Mouse (Mus musculus) hindbrain, embryonic 10.5 days (tissue): ENCODE measurements around the gene Baiap2. TPM values are rescaled to one million over a fixed set of nuclear protein-coding genes. Genes with fewer than 3 reads are reported as not detected.

Experiments used
- DNase-seq: peaks from one replicate; pipeline ENCODE4 v3.0.0-alpha.2; 2017; ENCODE audit warnings: low spot score
- H3K27ac ChIP-seq: fragments of 300-500 bp; sonication (generic); 2 replicates; pipeline ENCODE4 v1.5.1; 2016; ENCODE audit warnings: mild to moderate bottlenecking, moderate library complexity
- H3K27me3 ChIP-seq: fragments of 300-500 bp; sonication (generic); 2 replicates; pipeline ENCODE4 v1.6.1; 2016; ENCODE audit warnings: mild to moderate bottlenecking; ENCODE audit not compliant: poor library complexity, insufficient read depth, severe bottlenecking
- H3K36me3 ChIP-seq: fragments of 300-500 bp; sonication (generic); 2 replicates; pipeline ENCODE4 v1.6.1; 2016; ENCODE audit warnings: mild to moderate bottlenecking, moderate library complexity
- H3K4me1 ChIP-seq: fragments of 300-500 bp; sonication (generic); replicated peaks from 2 replicates; pipeline ENCODE4 v1.6.1; 2016; ENCODE audit warnings: mild to moderate bottlenecking
- H3K4me3 ChIP-seq: fragments of 300-500 bp; sonication (generic); 2 replicates; pipeline ENCODE4 v1.5.1; 2016; ENCODE audit warnings: mild to moderate bottlenecking, moderate library complexity
- H3K9me3 ChIP-seq: fragments of 300-500 bp; sonication (generic); 2 replicates; pipeline ENCODE4 v1.6.1; 2016; ENCODE audit warnings: mild to moderate bottlenecking, moderate library complexity
- WGBS: fragments of 180-500 bp; shearing (Covaris S2); methylation state at CpG from one replicate; pipeline ENCODE4 v1.1.7; 2016; 5-methylcytosine and 5-hydroxymethylcytosine counted together
- polyA plus RNA-seq: library from polyadenylated mRNA; unstranded; fragments of >200 nt; fragmentation: Nextera tagmentation; extraction: Ambion mirVana; gene quantifications from 2 replicates; pipeline ENCODE4 v1.2.1, GENCODE M21; 2016

Gene Baiap2
- polyA plus RNA-seq, 1 experiment from 2014 or later, result 11.0 TPM

- Histone ChIP-seq H3K4me1 (0 out of 2 replicates have a peak, but pooled peaks cover 11% of the 10 kb centered on the region), H3K9me3 (no peaks in the 10 kb centered on the region), H3K27me3 (no peaks in the 10 kb centered on the region), H3K36me3 (peaks cover 47% of the 10 kb centered on the region), H3K4me3 (no peak overlapping the region), H3K27ac (0 out of 2 replicates have a peak overlapping the region, but pooled peaks have one; percentile 1)
- 88% methylated on average over 16 of the region's 16 CpGs for WGBS
- no peak for DNase-seq
Measured at GRCm38 (mm10) chr11:119997351-119997750, 54.8 kb downstream of the Baiap2 start.

GRCm38 (mm10) chr11:120002041-120002440 lies 59.5 kb downstream of the Baiap2 start:
- H3K4me3 ChIP-seq, result no peak overlapping the region
- WGBS, result 75% methylated on average over 5 of the region's 5 CpGs
- H3K36me3 ChIP-seq, result peaks cover 18% of the 10 kb centered on the region
- H3K9me3 ChIP-seq, result no peaks in the 10 kb centered on the region
- H3K27me3 ChIP-seq, result no peaks in the 10 kb centered on the region
- H3K4me1 ChIP-seq, result 0 out of 2 replicates have a peak, but pooled peaks cover 16% of the 10 kb centered on the region
- H3K27ac ChIP-seq, result no peak overlapping the region
- DNase-seq, result no peak

- Histone ChIP-seq H3K27ac (no peak overlapping the region), H3K9me3 (no peaks in the 10 kb centered on the region)
- WGBS, result 94% methylated on average over 7 of the region's 7 CpGs
Measured at GRCm38 (mm10) chr11:120002634-120003220, 60.2 kb downstream of the Baiap2 start.

GRCm38 (mm10) chr11:120005434-120006317 lies 63.1 kb downstream of the Baiap2 start:
- Histone ChIP-seq H3K4me3 (no peak overlapping the region), H3K27ac (peak overlapping the region; percentile 53), H3K9me3 (no peaks in the 10 kb centered on the region), H3K4me1 (0 out of 2 replicates have a peak, but pooled peaks cover 5% of the 10 kb centered on the region), H3K36me3 (0 out of 2 replicates have a peak, but pooled peaks cover 7% of the 10 kb centered on the region), H3K27me3 (peaks cover 8% of the 10 kb centered on the region)
- no peak for DNase-seq
- 91% methylated on average over 18 of the region's 18 CpGs for WGBS

More at GRCm38 (mm10) chr11:120002634-120003220, 60.2 kb downstream of the Baiap2 start:
- Histone ChIP-seq H3K27me3 (no peaks in the 10 kb centered on the region), H3K36me3 (peaks cover 11% of the 10 kb centered on the region), H3K4me3 (no peak overlapping the region), H3K4me1 (0 out of 2 replicates have a peak, but pooled peaks cover 16% of the 10 kb centered on the region)
- no peak for DNase-seq

- Histone ChIP-seq H3K27ac (0 out of 2 replicates have a peak overlapping the region, but pooled peaks have one; percentile 20), H3K4me3 (no peak overlapping the region), H3K27me3 (peaks cover 26% of the 10 kb centered on the region), H3K4me1 (peaks cover 19% of the 10 kb centered on the region), H3K36me3 (0 out of 2 replicates have a peak, but pooled peaks cover 5% of the 10 kb centered on the region), H3K9me3 (no peaks in the 10 kb centered on the region)
- no peak for DNase-seq
- WGBS, result 75% methylated on average over 4 of the region's 4 CpGs
Measured at GRCm38 (mm10) chr11:120007496-120008080, 65.0 kb downstream of the Baiap2 start.

- Histone ChIP-seq H3K27ac (no peak overlapping the region), H3K4me1 (peaks cover 28% of the 10 kb centered on the region), H3K27me3 (peaks cover 29% of the 10 kb centered on the region), H3K4me3 (no peak overlapping the region), H3K9me3 (no peaks in the 10 kb centered on the region), H3K36me3 (0 out of 2 replicates have a peak, but pooled peaks cover 5% of the 10 kb centered on the region)
- 95% methylated on average over 1 of the region's 1 CpGs for WGBS
- no peak for DNase-seq
Measured at GRCm38 (mm10) chr11:120008501-120008900, 65.9 kb downstream of the Baiap2 start.

GRCm38 (mm10) chr11:120008956-120009355 lies 66.4 kb downstream of the Baiap2 start:
- Histone ChIP-seq H3K27me3 (peaks cover 30% of the 10 kb centered on the region), H3K9me3 (no peaks in the 10 kb centered on the region), H3K27ac (no peak overlapping the region), H3K4me1 (peaks cover 30% of the 10 kb centered on the region), H3K36me3 (0 out of 2 replicates have a peak, but pooled peaks cover 5% of the 10 kb centered on the region), H3K4me3 (no peak overlapping the region)
- WGBS, result 90% methylated on average over 8 of the region's 8 CpGs
- no peak for DNase-seq

- no peak for DNase-seq
- Histone ChIP-seq H3K27me3 (peaks cover 38% of the 10 kb centered on the region), H3K36me3 (0 out of 2 replicates have a peak, but pooled peaks cover 5% of the 10 kb centered on the region), H3K9me3 (no peaks in the 10 kb centered on the region), H3K4me1 (peaks cover 39% of the 10 kb centered on the region), H3K27ac (peak overlapping the region; percentile 47; the same call in 1 of the 2 replicates), H3K4me3 (no peak overlapping the region)
- 83% methylated on average over 20 of the region's 20 CpGs for WGBS
Measured at GRCm38 (mm10) chr11:120009937-120010336, 67.4 kb downstream of the Baiap2 start.

- 77% methylated on average over 11 of the region's 11 CpGs for WGBS
- Histone ChIP-seq H3K27me3 (peaks cover 42% of the 10 kb centered on the region), H3K27ac (peak overlapping the region; percentile 42; the same call in 1 of the 2 replicates), H3K9me3 (no peaks in the 10 kb centered on the region), H3K36me3 (no peaks in the 10 kb centered on the region), H3K4me1 (peaks cover 42% of the 10 kb centered on the region), H3K4me3 (no peak overlapping the region)
- DNase-seq, result no peak
Measured at GRCm38 (mm10) chr11:120011114-120011760, 68.7 kb downstream of the Baiap2 start.

- Histone ChIP-seq H3K36me3 (no peaks in the 10 kb centered on the region), H3K4me3 (peak overlapping the region; percentile 28), H3K4me1 (peaks cover 46% of the 10 kb centered on the region), H3K9me3 (no peaks in the 10 kb centered on the region), H3K27me3 (peaks cover 42% of the 10 kb centered on the region), H3K27ac (peak overlapping the region; percentile 64)
- 45% methylated on average over 43 of the region's 43 CpGs for WGBS
- DNase-seq, result peak; percentile 36
Measured at GRCm38 (mm10) chr11:120011761-120012560, 69.4 kb downstream of the Baiap2 start.

GRCm38 (mm10) chr11:120012702-120013101 lies 70.1 kb downstream of the Baiap2 start:
- Histone ChIP-seq H3K27me3 (peaks cover 42% of the 10 kb centered on the region), H3K4me1 (peaks cover 52% of the 10 kb centered on the region), H3K36me3 (no peaks in the 10 kb centered on the region), H3K4me3 (no peak overlapping the region; the same call in 1 of the 2 replicates), H3K27ac (peak overlapping the region; percentile 64; the same call in 1 of the 2 replicates), H3K9me3 (no peaks in the 10 kb centered on the region)
- 81% methylated on average over 13 of the region's 13 CpGs for WGBS
- DNase-seq, result no peak
